Mouse (Mus musculus) E14TG2a.4 (cell line): ENCODE data around the gene Ddx31.
A peak's percentile ranks its signal among the peaks of the same experiment; 100 is the strongest.

ENCODE experiments used
- H3K27me3 ChIP-seq: 2 replicates; pipeline ENCODE4 v1.6.1; 2014; ENCODE audit warnings: low read length, control low read depth; ENCODE audit not compliant: insufficient read depth
- H3K36me3 ChIP-seq: 2 replicates; pipeline ENCODE4 v1.6.1; 2014; ENCODE audit warnings: low read length, control low read depth; ENCODE audit not compliant: insufficient read depth
- H3K4me1 ChIP-seq: replicated peaks from 2 replicates; pipeline ENCODE4 v1.6.1; 2014; ENCODE audit warnings: low read depth, low read length, control low read depth
- H3K4me3 ChIP-seq: replicated peaks from 2 replicates; pipeline ENCODE4 v1.5.1; 2014; ENCODE audit warnings: mild to moderate bottlenecking, low read length
- H3K9me3 ChIP-seq: 2 replicates; pipeline ENCODE4 v1.6.1; 2014; ENCODE audit warnings: low read length, control low read depth
- CTCF ChIP-seq: conservative IDR thresholded peaks from 2 replicates; pipeline ENCODE4 v1.5.1; 2014; ENCODE audit warnings: low read length
- NANOG ChIP-seq: IDR thresholded peaks from 2 replicates; pipeline ENCODE4 v1.6.1; 2014; ENCODE audit warnings: borderline replicate concordance, low read length, mixed read lengths
- POU5F1 ChIP-seq: IDR thresholded peaks from 2 replicates; pipeline ENCODE4 v1.6.1; 2014; ENCODE audit warnings: low read length, borderline replicate concordance

Gene Ddx31

DNA sequence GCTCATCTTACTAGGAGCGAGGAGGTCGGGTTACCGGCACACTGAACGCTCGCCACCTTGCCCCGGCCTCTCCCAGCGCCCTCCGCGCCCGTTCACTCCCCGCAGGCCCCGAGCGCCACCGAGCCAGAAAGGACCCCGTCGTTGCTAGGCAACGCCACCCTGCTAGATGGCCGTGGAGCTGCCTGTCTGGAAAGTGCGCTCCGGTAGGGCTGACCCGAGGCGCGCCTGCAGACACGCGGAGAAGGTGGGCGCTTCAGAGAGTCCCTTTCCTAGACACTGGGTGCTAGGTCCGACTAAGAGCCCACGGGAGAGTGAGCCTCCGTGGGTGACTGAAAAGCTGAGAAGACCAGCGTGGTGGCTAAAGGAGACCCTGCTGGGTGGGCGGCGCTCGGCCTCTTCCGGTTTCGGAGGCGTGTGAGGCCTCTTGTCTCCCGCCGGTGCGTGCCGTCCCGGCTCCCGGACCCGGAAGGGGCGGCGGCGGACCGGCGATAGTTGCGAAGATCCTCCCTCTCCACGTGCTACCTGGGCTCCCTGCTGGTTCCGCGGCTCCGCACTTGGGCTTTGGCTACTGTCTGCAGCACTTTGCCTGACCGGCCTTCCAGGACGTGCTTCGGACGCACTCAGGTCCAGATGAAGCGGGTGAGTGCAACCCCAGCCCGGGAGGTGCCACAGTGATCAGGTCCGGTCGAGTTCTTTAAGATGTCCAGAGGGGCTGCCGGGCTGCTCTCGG, at the start of gene Ddx31, which contains the start of gene Gtf3c4:
Gene Ddx31, plus strand, starts transcription at position 185 of the 730 bp plus-strand sequence.
Gene Gtf3c4, minus strand, starts transcription at position 139 of the 730 bp plus-strand sequence.
- H3K27me3 ChIP-seq = no peaks in the 10 kb centered on the region
- TF ChIP-seq POU5F1 = no peak
- no peak for TF ChIP-seq CTCF
- TF ChIP-seq NANOG = no peak
- H3K4me3 ChIP-seq = peak within 1 kb of the TSS; percentile 99
- H3K9me3 ChIP-seq = no peaks in the 10 kb centered on the region
- H3K4me1 ChIP-seq = peaks cover 41% of the 10 kb centered on the region
- H3K36me3 ChIP-seq = peaks cover 57% of the 10 kb centered on the region

- Histone ChIP-seq H3K4me3 (no peak overlapping the region), H3K36me3 (no peaks in the 10 kb centered on the region), H3K27me3 (no peaks in the 10 kb centered on the region), H3K9me3 (no peaks in the 10 kb centered on the region), H3K4me1 (no peaks in the 10 kb centered on the region)
- TF ChIP-seq POU5F1 (no peak), CTCF (no peak), NANOG (no peak)
Observed at GRCm38 (mm10) chr2:28792931-28793610, 47.1 kb upstream of the Ddx31 start.

- TF ChIP-seq NANOG (no peak), CTCF (peak; percentile 65), POU5F1 (no peak)
- Histone ChIP-seq H3K36me3 (no peaks in the 10 kb centered on the region), H3K27me3 (no peaks in the 10 kb centered on the region), H3K9me3 (no peaks in the 10 kb centered on the region), H3K4me1 (no peaks in the 10 kb centered on the region), H3K4me3 (no peak overlapping the region)
Observed at GRCm38 (mm10) chr2:28794623-28795022, 45.6 kb upstream of the Ddx31 start.

DNA sequence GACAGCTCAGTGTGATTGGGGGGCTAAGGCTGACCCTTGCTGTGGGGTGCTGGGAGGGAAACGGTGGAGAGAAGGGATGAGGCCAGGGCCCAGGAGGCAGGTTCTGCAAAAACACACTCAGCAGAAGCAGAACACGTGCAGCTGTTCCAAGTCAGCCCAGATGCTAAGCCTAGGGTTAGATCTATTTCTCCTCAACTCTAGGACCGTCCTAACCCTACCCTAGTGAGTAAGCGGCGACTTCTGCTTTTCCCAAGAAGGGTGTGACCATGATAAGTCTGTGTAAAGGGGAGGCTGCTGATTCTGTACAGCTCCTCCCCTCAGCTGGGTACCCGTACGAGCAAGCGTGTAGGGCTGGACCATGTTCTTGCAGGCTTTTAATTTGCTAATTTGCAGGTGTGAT, 43.9 kb upstream of the Ddx31 start:
- H3K36me3 ChIP-seq = no peaks in the 10 kb centered on the region
- TF ChIP-seq POU5F1 (no peak), CTCF (no peak), NANOG (no peak)

GRCm38 (mm10) chr2:28797490-28798106, 42.6 kb upstream of the Ddx31 start:
- Histone ChIP-seq H3K4me1 (peaks cover 8% of the 10 kb centered on the region; the same call in 1 of the 2 replicates), H3K4me3 (no peak overlapping the region), H3K36me3 (no peaks in the 10 kb centered on the region), H3K27me3 (no peaks in the 10 kb centered on the region), H3K9me3 (no peaks in the 10 kb centered on the region)
- no peak for TF ChIP-seq CTCF
- TF ChIP-seq NANOG = no peak
- no peak for TF ChIP-seq POU5F1

More for the DNA sequence above, 43.9 kb upstream of the Ddx31 start:
- H3K4me3 ChIP-seq = no peak overlapping the region
- H3K27me3 ChIP-seq = no peaks in the 10 kb centered on the region
- peaks cover 8% of the 10 kb centered on the region; the same call in 1 of the 2 replicates for H3K4me1 ChIP-seq
- no peaks in the 10 kb centered on the region for H3K9me3 ChIP-seq

- H3K4me1 ChIP-seq = peaks cover 8% of the 10 kb centered on the region; the same call in 1 of the 2 replicates
- H3K4me3 ChIP-seq = no peak overlapping the region
- no peak for TF ChIP-seq NANOG
- no peak for TF ChIP-seq CTCF
- no peak for TF ChIP-seq POU5F1
- H3K36me3 ChIP-seq = no peaks in the 10 kb centered on the region
- H3K27me3 ChIP-seq = no peaks in the 10 kb centered on the region
- H3K9me3 ChIP-seq = no peaks in the 10 kb centered on the region
Observed at GRCm38 (mm10) chr2:28798390-28798789, 41.8 kb upstream of the Ddx31 start.

DNA sequence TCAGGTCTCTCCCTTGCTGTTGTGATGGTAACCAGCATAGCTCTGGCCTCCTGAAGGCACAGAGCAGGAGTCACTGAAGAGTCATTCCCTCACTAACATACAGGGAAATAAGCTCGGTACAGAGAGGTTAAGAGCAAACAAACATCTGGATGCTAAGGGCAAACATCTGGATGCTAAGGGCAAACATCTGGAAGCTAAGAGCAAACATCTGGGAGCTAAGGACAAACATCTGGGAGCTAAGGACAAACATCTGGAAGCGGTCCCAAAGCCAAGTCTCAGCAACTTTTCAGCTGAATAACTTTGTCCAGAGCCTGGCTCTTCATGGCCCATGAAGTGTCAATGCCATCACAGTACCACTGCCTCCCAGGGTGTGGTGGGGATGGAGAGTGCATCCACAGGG, 40.6 kb upstream of the Ddx31 start:
- H3K27me3 ChIP-seq = no peaks in the 10 kb centered on the region
- H3K4me3 ChIP-seq = no peak overlapping the region
- TF ChIP-seq NANOG = no peak
- no peak for TF ChIP-seq POU5F1
- TF ChIP-seq CTCF = no peak
- peaks cover 8% of the 10 kb centered on the region; the same call in 1 of the 2 replicates for H3K4me1 ChIP-seq
- no peaks in the 10 kb centered on the region for H3K36me3 ChIP-seq
- no peaks in the 10 kb centered on the region for H3K9me3 ChIP-seq

GRCm38 (mm10) chr2:28803406-28803805, 36.8 kb upstream of the Ddx31 start:
- no peak for TF ChIP-seq POU5F1
- TF ChIP-seq NANOG = no peak
- no peak for TF ChIP-seq CTCF
- Histone ChIP-seq H3K9me3 (no peaks in the 10 kb centered on the region), H3K4me1 (peaks cover 8% of the 10 kb centered on the region; the same call in 1 of the 2 replicates), H3K27me3 (no peaks in the 10 kb centered on the region), H3K4me3 (no peak overlapping the region), H3K36me3 (no peaks in the 10 kb centered on the region)
